Comparison of ENCODE assay signal across 11 mouse cellular contexts in the genomic region with DNA sequence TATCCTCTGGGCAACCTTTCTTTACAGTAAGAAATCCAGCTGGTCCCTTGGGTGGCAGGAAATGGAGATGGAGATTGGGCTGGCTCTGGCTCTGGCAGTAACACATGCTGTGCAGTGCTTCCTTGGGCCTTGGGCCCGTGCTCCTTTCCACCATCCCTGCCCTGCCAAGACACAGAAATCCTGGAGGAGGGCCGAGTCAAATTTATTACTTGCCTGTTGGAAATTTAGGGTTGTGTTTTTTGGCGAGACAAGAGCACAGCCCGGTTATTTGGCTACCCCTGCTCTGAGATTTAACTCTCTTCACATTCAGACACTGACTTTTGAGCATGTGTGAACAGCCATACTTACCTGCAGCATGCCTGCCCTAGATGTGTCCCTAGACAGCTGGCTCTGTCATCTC. TPM values are rescaled to one million over a fixed set of nuclear protein-coding genes. Genes with fewer than 3 reads are reported as not detected.
DNase-seq lines count a peak whose midpoint lies in the region; ATAC-seq lines count a peak whose summit lies in the region.
"Had no signal": no experiment of that assay in that cellular context is flagged by ENCODE, and none has a peak within 500 bp of the region (broad histone marks: within the 10 kb centered on the region; RNA-seq: fewer than 3 reads in every experiment).

No protein-coding gene starts in this region.

- no peak overlapping the region for H3K4me2 ChIP-seq in embryonic facial prominence, embryonic 14.5 days (ENCODE audit: low read depth, low read length)
- H3K4me2 ChIP-seq in kidney, embryonic 16.5 days (replicated peaks; ENCODE audit: low read depth, low read length): no peak overlapping the region
- H3K4me2 ChIP-seq in hindbrain, embryonic 16.5 days (ENCODE audit: low read length): no peak overlapping the region
- H3K4me2 ChIP-seq: neural tube, embryonic 12.5 days had no signal

- peaks cover 5% of the 10 kb centered on the region for H3K4me1 ChIP-seq in embryonic facial prominence, embryonic 14.5 days (ENCODE audit: control insufficient read depth, insufficient read depth, low read length)
- no peaks in the 10 kb centered on the region; the same call in 1 of the 2 replicates for H3K4me1 ChIP-seq in kidney, embryonic 16.5 days (ENCODE audit: insufficient read depth, low read length)
- H3K4me1 ChIP-seq in hindbrain, embryonic 16.5 days (ENCODE audit: control insufficient read depth, insufficient read depth, low read depth, low read length): no peaks in the 10 kb centered on the region

- DNase-seq in 3134 (ENCODE audit: extremely low read depth, insufficient read length, low spot score): peak; percentile 45
- DNase-seq in 3T3-L1 (ENCODE audit: low read depth, low spot score): peak; percentile 42
- peak; percentile 86 for DNase-seq in embryonic facial prominence, embryonic 14.5 days (ENCODE audit: low spot score)
- DNase-seq in layer of hippocampus, postnatal 25 days (ENCODE audit: extremely low spot score in 1 of 2, low spot score in 1 of 2): no peak
- DNase-seq in layer of hippocampus, adult 11-12 months (ENCODE audit: low spot score): no peak
- DNase-seq: liver had no signal

- no peak overlapping the region for H3K9ac ChIP-seq in embryonic facial prominence, embryonic 14.5 days (ENCODE audit: low read depth, low read length)
- no peak overlapping the region for H3K9ac ChIP-seq in kidney, embryonic 16.5 days (replicated peaks; ENCODE audit: low read length)
- no peak overlapping the region for H3K9ac ChIP-seq in hindbrain, embryonic 16.5 days (ENCODE audit: low read depth, low read length)
- H3K9ac ChIP-seq: neural tube, embryonic 12.5 days had no signal

- no peaks in the 10 kb centered on the region for H3K27me3 ChIP-seq in embryonic facial prominence, embryonic 14.5 days (replicated peaks; ENCODE audit: control insufficient read depth, insufficient read depth, low read length)
- H3K27me3 ChIP-seq in kidney, embryonic 16.5 days (ENCODE audit: insufficient read depth, low read length): no peaks in the 10 kb centered on the region
- no peaks in the 10 kb centered on the region for H3K27me3 ChIP-seq in hindbrain, embryonic 16.5 days (replicated peaks; ENCODE audit: control insufficient read depth, insufficient read depth, low read length)
- H3K27me3 ChIP-seq: neural tube, embryonic 12.5 days had no signal

- H3K4me3 ChIP-seq in embryonic facial prominence, embryonic 14.5 days (ENCODE audit: low read depth, low read length): no peak overlapping the region
- H3K4me3 ChIP-seq in kidney, embryonic 16.5 days (ENCODE audit: low read length): no peak overlapping the region
- no peak overlapping the region for H3K4me3 ChIP-seq in hindbrain, embryonic 16.5 days (ENCODE audit: low read length)
- H3K4me3 ChIP-seq: neural tube, embryonic 12.5 days had no signal

- 51% methylated on average over 4 of the region's 4 CpGs for WGBS in embryonic facial prominence, embryonic 14.5 days
- 36% methylated on average over 4 of the region's 4 CpGs for WGBS in kidney, embryonic 16.5 days
- 67% methylated on average over 4 of the region's 4 CpGs for WGBS in hindbrain, embryonic 16.5 days

- no peaks in the 10 kb centered on the region for H3K9me3 ChIP-seq in embryonic facial prominence, embryonic 14.5 days (ENCODE audit: control insufficient read depth, low read length)
- H3K9me3 ChIP-seq in kidney, embryonic 16.5 days (ENCODE audit: low read length): no peaks in the 10 kb centered on the region
- no peaks in the 10 kb centered on the region for H3K9me3 ChIP-seq in hindbrain, embryonic 16.5 days (ENCODE audit: control insufficient read depth, low read length)
- H3K9me3 ChIP-seq: neural tube, embryonic 12.5 days had no signal

- ATAC-seq in embryonic facial prominence, embryonic 14.5 days (ENCODE audit: low read depth): peak; percentile 81; the same call in 1 of the 2 replicates
- 0 out of 2 replicates have a peak, but pooled peaks have one; percentile 47 for ATAC-seq in kidney, embryonic 16.5 days (ENCODE audit: low FRiP score, low TSS enrichment)
- no peak for ATAC-seq in CD4-positive, CD25-positive, alpha-beta regulatory T cell, adult 4 months
- no peak for ATAC-seq in hindbrain, embryonic 16.5 days
- ATAC-seq: forebrain, embryonic 14.5 days had no signal

- H3K36me3 ChIP-seq in embryonic facial prominence, embryonic 14.5 days (ENCODE audit: control insufficient read depth, insufficient read depth, low read length): no peaks in the 10 kb centered on the region
- no peaks in the 10 kb centered on the region for H3K36me3 ChIP-seq in kidney, embryonic 16.5 days (ENCODE audit: insufficient read depth, low read length)
- no peaks in the 10 kb centered on the region for H3K36me3 ChIP-seq in hindbrain, embryonic 16.5 days (ENCODE audit: control insufficient read depth, insufficient read depth, low read length)
- H3K36me3 ChIP-seq: neural tube, embryonic 12.5 days had no signal

- peak overlapping the region; percentile 68 for H3K27ac ChIP-seq in embryonic facial prominence, embryonic 14.5 days (replicated peaks; ENCODE audit: low read depth, low read length)
- no peak overlapping the region for H3K27ac ChIP-seq in kidney, embryonic 16.5 days (ENCODE audit: low read length)
- no peak overlapping the region for H3K27ac ChIP-seq in hindbrain, embryonic 16.5 days (ENCODE audit: low read depth, low read length)
- H3K27ac ChIP-seq: neural tube, embryonic 12.5 days had no signal

RNA-seq across cellular contexts. Expression of gene Borcs5, which starts 56.8 kb away (rescaled TPM):
- polyA plus RNA-seq in embryonic facial prominence, embryonic 14.5 days (2014; fragmentation: Nextera tagmentation; extraction: Ambion mirVana): 18.0 and 20.2 TPM in 2 replicates
- 16.2 and 18.5 TPM in 2 replicates for polyA plus RNA-seq in kidney, embryonic 16.5 days (2015; fragmentation: Nextera tagmentation; extraction: Ambion mirVana)
- polyA plus RNA-seq in CD4-positive, CD25-positive, alpha-beta regulatory T cell, adult 4 months (2017; shearing (Covaris generic)): 10 to 100 TPM in 1 of 2 experiments, 1 to 10 TPM in 1; 9.2 to 10.6 TPM
- total RNA-seq in layer of hippocampus, postnatal 25 days (2021): 10 to 100 TPM; 36.1 to 39.2 TPM
- polyA plus RNA-seq in hindbrain, embryonic 16.5 days (2015; fragmentation: Nextera tagmentation; extraction: Ambion mirVana): 39.3 and 42.8 TPM in 2 replicates

Comparison
In these comparisons a context has a peak if more than half of its experiments do, and no peak if none do; other contexts are left out.
1. DNase-seq: peak in 3134 (single experiment), 3T3-L1 (single experiment) and embryonic facial prominence, embryonic 14.5 days (single experiment); none in layer of hippocampus, postnatal 25 days (0 of 2) and layer of hippocampus, adult 11-12 months (single experiment).
2. ATAC-seq: peak in embryonic facial prominence, embryonic 14.5 days (single experiment) and kidney, embryonic 16.5 days (single experiment); none in CD4-positive, CD25-positive, alpha-beta regulatory T cell, adult 4 months (single experiment) and hindbrain, embryonic 16.5 days (single experiment).